Mouse (Mus musculus): ENCODE measurements around the gene Gpd1.
A peak's percentile ranks its signal among the peaks of the same experiment; 100 is the strongest.
"Not testable (repeated sequence)": the region's sequence is repeated elsewhere in the genome, so short reads cannot be mapped to it uniquely, and the experiment has no call there.

The Gpd1 gene

DNA sequence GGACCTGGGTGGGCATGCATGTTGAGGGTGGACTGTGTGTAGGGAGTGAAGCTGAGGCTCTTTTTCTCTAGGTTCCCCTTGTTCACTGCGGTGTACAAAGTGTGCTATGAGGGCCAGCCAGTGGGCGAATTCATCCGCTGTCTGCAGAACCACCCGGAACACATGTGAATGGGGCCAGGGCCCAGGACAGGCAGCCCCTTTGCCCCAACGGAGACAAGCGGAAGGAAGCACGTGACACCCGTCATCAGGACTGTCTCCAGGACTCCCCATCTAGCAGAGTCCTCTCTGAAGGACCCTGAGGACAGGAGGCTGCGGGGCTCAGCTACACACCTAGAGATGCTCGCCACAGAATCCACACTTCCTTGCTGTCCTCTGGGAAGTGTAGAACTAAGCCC is 5.8 kb downstream of the Gpd1 start:
- no peak for DNase-seq

GRCm38 (mm10) chr15:99723515-99724291 is 6.4 kb downstream of the Gpd1 start:
- DNase-seq: peak; percentile 87

DNA sequence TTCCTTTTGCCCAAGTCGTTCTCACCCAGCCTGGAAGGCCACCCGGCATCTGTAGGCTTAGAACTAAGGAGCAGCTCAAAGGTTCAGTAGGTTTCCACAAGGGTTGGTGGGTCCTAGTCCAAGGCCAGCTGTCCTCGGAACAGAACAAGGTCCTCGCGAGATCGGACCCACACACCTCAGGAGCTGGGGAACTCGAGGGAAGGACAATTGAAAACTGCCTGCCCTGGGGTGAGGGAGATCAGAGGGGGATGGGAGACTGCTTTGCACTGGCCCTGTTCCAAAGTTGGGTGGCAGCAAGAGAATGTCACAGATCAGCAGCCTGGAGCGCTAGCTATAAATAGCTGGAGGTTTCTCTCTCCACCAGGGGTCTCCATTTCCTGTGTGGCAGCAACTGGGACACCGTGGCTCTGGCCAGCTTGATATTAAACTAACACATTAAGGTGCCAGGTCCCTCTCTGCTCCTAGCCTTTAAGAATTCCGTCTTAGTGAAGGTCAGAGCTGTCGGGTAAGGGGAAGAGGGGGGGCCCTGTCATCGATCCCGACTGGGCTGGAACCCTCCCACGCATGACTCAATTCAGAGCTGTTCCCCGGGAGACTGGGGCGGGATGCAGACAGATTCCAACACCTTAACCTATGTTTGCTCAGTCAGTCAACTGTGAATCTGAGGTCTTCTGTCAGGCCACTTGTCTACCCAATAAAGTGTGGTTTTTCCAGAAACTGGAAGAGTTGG is 7.1 kb downstream of the Gpd1 start:
- DNase-seq: peak; percentile 83

GRCm38 (mm10) chr15:99725341-99726155 is 8.2 kb downstream of the Gpd1 start, which contains the start of gene Cox14:
Cox14 (plus strand) TSS chr15:99725618.
- peak; percentile 98 for DNase-seq

- DNase-seq: no peak
Measured at GRCm38 (mm10) chr15:99726549-99726948, 9.2 kb downstream of the Gpd1 start.

DNA sequence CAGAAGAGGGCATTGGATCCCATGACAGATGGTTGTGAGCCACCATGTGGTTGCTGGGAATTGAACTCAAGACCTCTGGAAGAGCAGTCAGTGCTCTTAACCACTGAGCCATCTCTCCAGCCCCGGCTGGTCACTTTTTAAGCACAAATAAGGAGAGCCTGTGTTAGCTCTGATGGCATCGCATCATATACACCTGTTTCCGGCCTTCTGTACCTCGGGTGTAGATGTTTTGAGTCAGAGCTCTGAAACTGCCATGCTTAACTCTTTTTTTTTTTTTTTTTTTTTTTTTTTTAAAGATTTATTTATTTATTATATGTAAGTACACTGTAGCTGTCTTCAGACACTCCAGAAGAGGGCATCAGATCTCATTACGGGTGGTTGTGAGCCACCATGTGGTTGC is 9.7 kb downstream of the Gpd1 start:
- not testable (repeated sequence) for DNase-seq

- no peak for DNase-seq
Measured at GRCm38 (mm10) chr15:99727525-99727924, 10.2 kb downstream of the Gpd1 start.

DNA sequence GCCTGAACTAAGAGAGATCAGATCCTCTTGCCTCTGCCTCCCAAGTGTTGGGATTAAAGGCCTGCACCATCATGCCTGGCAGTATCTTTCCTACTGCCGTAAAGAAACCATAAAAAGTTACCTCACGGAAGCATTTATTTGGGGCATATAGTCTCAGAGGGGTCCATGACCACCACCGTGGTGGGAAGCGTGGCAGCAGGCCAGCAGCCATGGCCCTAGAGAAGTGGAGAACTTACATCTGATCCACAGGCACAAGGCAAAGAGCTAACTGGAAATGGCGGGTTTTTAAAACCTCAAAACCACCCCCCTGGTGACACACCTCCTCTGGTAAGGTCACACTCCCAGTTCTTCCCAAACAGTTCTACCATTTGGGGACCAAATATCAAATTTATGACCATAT is 10.9 kb downstream of the Gpd1 start:
- no peak for DNase-seq

DNA sequence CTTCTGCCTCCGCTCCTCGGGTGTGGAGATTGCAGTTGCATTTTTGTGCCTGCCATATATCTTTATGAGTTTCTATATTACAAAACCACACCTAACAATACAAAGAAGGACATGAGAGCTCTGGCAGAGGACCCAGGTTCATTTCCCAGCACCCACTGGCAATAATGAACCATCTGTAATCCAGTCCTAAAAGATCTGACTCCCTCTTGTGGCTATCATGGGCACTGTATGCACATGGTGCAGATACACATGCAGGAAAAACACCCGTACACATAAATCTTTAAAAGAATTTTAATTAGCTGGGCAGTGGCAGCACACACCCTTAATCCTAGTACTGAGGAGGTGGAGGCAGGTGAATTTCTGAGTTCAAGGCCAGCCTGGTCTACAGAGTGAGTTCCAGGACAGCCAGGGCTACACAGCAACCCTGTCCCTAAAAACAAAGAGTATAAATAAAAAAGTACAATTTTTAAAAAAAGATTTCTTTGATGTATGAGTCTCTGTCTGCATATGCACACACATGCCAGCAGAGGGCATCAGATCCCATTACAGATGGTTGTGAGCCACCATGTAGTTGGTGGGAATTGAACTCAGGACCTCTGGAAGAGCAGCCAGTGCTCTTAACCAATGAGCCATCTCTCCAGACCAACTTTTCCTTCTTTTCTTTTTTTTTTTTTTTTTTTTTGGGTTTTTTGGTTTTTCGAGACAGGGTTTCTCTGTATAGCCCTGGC is 11.9 kb downstream of the Gpd1 start:
- no peak for DNase-seq

- no peak for DNase-seq
Measured at GRCm38 (mm10) chr15:99731167-99731566, 13.9 kb downstream of the Gpd1 start.

GRCm38 (mm10) chr15:99731678-99732077 is 14.4 kb downstream of the Gpd1 start:
- DNase-seq: no peak

GRCm38 (mm10) chr15:99733186-99733585 is 15.9 kb downstream of the Gpd1 start:
- DNase-seq: no peak

- peak; percentile 99 for DNase-seq
Measured at GRCm38 (mm10) chr15:99735631-99736030, 18.3 kb downstream of the Gpd1 start.

- no peak for DNase-seq
Measured at GRCm38 (mm10) chr15:99736675-99737074, 19.4 kb downstream of the Gpd1 start.

- no peak for DNase-seq
Measured at GRCm38 (mm10) chr15:99740229-99740628, 22.9 kb downstream of the Gpd1 start.

- DNase-seq: no peak
Measured at GRCm38 (mm10) chr15:99754204-99754603, 36.9 kb downstream of the Gpd1 start.

DNA sequence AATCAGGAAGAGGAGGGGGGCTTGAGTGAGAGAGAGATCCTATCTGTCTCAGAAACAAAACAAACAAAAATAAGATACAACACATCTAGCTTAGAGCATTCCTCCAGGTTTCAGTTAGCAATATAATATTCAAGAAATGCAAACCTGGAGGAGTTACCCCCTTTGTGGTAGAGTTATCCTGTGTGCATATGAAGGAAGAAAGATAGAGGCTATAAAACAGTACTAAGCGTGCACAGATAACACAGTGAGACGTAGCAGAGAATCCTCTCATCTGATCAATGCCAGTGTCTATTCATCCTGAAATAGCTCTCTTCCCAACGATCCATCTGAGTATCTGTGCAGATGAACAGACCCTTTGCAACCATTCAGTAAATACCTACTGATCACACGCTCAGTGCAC is 50.2 kb downstream of the Gpd1 start:
- DNase-seq: no peak

- no peak for DNase-seq
Measured at GRCm38 (mm10) chr15:99768761-99769160, 51.4 kb downstream of the Gpd1 start.

GRCm38 (mm10) chr15:99771004-99771500 is 53.7 kb downstream of the Gpd1 start:
- no peak for DNase-seq

- DNase-seq: peak; percentile 47
Measured at GRCm38 (mm10) chr15:99771601-99772276, 54.4 kb downstream of the Gpd1 start.

DNA sequence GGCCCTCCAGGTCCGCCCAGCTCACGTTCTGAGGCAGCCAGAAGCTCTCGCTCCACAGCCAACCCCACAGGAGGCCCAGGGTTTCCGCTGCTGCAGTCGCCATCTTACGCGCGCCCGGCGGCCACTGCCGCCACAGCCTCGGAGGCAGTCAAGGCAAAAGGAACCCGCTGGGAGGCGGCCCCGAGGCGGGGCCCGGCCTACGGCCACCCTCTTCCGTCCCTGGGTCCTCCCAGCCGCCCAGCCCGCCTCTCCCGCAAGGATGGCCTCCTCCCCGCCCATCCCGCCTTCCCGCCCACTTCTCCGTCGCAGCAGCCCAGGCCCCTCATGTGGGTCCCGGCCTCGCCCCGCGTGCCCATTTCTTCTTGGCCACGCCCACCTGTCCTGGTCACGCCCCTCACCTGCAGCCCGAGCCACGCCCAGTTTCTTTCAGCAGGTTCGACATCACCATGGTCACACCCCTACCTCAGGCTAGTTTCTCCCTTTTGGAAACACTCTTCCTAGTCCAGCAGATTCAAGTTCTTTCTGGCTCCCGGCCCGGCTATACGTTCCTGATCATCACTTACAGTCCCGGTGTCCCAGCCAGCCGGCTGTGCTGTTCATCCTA is 55.1 kb downstream of the Gpd1 start:
- peak; percentile 94 for DNase-seq

DNA sequence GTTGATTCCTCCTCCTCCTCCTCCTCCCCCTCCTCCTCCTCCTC is 55.4 kb downstream of the Gpd1 start, which contains the start of gene Cers5:
Gene Cers5, minus strand, starts transcription at position 5 of the 44 bp plus-strand sequence.
- not testable (repeated sequence) for DNase-seq
